Mouse (Mus musculus) cerebellum, adult 2 months (tissue): ENCODE measurements around the gene Cyp2a22.
"Not testable (repeated sequence)": the region's sequence is repeated elsewhere in the genome, so short reads cannot be mapped to it uniquely, and the experiment has no call there.

Source experiments
- CTCF ChIP-seq: fragments of 200-500 bp; IDR thresholded peaks from 2 replicates; pipeline ENCODE4 v1.5.1; 2011; ENCODE audit warnings: low read depth, mild to moderate bottlenecking, control low read depth, low read length, moderate library complexity, borderline replicate concordance; ENCODE audit not compliant: insufficient read depth
- POLR2A ChIP-seq: fragments of 200-500 bp; IDR thresholded peaks from 2 replicates; pipeline ENCODE4 v1.6.1; 2011; ENCODE audit warnings: low read length, control low read depth, borderline replicate concordance; ENCODE audit not compliant: insufficient read depth

DNA sequence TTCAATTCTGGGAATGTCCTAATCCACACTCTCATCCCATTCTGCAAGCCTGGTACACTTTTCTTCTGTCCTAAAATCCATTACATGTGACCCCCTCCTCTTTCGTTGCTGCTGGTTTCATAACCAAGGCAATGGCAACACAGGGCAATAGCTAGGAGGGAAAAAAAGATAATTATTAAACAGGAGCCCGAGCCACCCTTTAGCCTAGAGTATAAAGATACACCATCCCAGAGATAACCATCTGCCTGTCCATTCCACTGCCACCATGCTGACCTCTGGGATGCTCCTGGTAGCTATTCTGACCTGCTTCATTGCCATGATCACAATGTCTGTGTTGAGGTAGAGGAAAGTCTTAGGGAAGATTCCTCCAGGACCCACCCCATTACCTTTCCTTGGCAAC is 22.1 kb downstream of the Cyp2a22 start:
- TF ChIP-seq CTCF, POLR2A: not testable (repeated sequence)
